Mouse (Mus musculus) cerebellum, adult 2 months (tissue): ENCODE results near the gene Rassf2.

ENCODE experiments used
- CTCF ChIP-seq: fragments of 200-500 bp; IDR thresholded peaks from 2 replicates; pipeline ENCODE4 v1.5.1; 2011; ENCODE audit warnings: low read depth, mild to moderate bottlenecking, control low read depth, low read length, moderate library complexity, borderline replicate concordance; ENCODE audit not compliant: insufficient read depth
- POLR2A ChIP-seq: fragments of 200-500 bp; IDR thresholded peaks from 2 replicates; pipeline ENCODE4 v1.6.1; 2011; ENCODE audit warnings: low read length, control low read depth, borderline replicate concordance; ENCODE audit not compliant: insufficient read depth

- TF ChIP-seq CTCF (no peak), POLR2A (no peak)
Observed at GRCm38 (mm10) chr2:132053824-132054223, 23.8 kb upstream of the Rassf2 start.
